In the genomic region with DNA sequence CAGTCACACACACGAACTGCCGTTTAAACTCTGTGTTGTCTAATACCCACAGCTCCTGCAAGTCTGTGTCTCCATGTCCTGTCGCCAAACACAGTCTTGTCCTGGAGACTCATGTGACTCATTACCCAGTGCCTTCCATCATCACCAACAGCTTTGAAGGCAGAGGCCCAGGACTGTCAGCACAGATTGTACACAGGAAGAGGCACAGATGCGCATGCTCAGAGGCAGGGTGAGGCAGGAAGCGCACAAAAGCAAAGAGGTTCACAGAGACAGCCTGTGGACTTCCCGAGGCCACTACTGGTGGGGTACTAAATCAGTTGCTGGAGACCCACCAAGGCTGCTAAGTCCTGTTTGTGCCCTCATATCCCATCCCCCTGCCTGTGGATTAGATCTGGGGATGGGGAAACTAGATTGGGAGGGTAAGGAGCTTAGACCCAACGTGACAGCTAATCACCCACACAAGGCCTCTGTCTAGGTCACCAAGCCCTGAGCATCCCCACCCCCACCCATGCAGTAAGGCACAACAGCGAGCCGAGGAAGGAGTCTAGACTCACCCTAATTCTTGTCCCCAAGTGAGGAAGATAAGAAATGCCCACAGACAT, we compare ENCODE assay signal across 14 mouse cellular contexts. TPM values are rescaled to one million over a fixed set of nuclear protein-coding genes. Genes with fewer than 3 reads are reported as not detected.
DNase-seq lines count a peak whose midpoint lies in the region; ATAC-seq and TF ChIP-seq lines count a peak whose summit lies in the region.
"Had no signal": no experiment of that assay in that cellular context is flagged by ENCODE, and none has a peak within 500 bp of the region (broad histone marks: within the 10 kb centered on the region; RNA-seq: fewer than 3 reads in every experiment).

No protein-coding gene starts in this region.

- WGBS in stomach, embryonic 16.5 days = 51% methylated on average over 9 of the region's 9 CpGs
- 46% methylated on average over 9 of the region's 9 CpGs for WGBS in liver, postnatal 0 days (ENCODE audit: insufficient replicate concordance)

- H3K9me3 ChIP-seq in stomach, embryonic 16.5 days (replicated peaks; ENCODE audit: control insufficient read depth, low read length) = 0 out of 2 replicates have a peak, but pooled peaks cover 2% of the 10 kb centered on the region
- H3K9me3 ChIP-seq in liver, postnatal 0 days (ENCODE audit: low read length) = no peaks in the 10 kb centered on the region
- H3K9me3 ChIP-seq: liver, embryonic 13.5 days had no signal

- intact Hi-C loops in heart, postnatal 25 days (cut with DNase I) = loop anchor here (5.0 kb wide), 1 partner anchor 54 kb away; no protein-coding TSS in a partner anchor

- no peak for TF ChIP-seq CTCF in liver, postnatal 0 days (IDR thresholded peaks at IDR 0.05; ENCODE audit: low read depth)

- no peak overlapping the region for H3K4me2 ChIP-seq in stomach, embryonic 16.5 days (ENCODE audit: low read depth, low read length)
- H3K4me2 ChIP-seq in liver, postnatal 0 days (ENCODE audit: low read depth, low read length) = no peak overlapping the region
- H3K4me2 ChIP-seq: liver, embryonic 13.5 days had no signal

- H3K4me3 ChIP-seq in stomach, embryonic 16.5 days (replicated peaks; ENCODE audit: low read length) = no peak overlapping the region
- H3K4me3 ChIP-seq in liver, postnatal 0 days (ENCODE audit: low read depth, low read length) = no peak overlapping the region
- H3K4me3 ChIP-seq: forebrain, embryonic 10.5 days; liver, embryonic 13.5 days had no signal

- no peaks in the 10 kb centered on the region for H3K27me3 ChIP-seq in stomach, embryonic 16.5 days (ENCODE audit: control insufficient read depth, insufficient read depth, low read length)
- H3K27me3 ChIP-seq in liver, postnatal 0 days (ENCODE audit: insufficient read depth, low read length) = no peaks in the 10 kb centered on the region

- no peak overlapping the region for H3K27ac ChIP-seq in stomach, embryonic 16.5 days (ENCODE audit: low read length)
- no peak overlapping the region for H3K27ac ChIP-seq in liver, postnatal 0 days (ENCODE audit: low read depth)
- H3K27ac ChIP-seq: forebrain, embryonic 10.5 days; liver, embryonic 13.5 days had no signal

- H3K9ac ChIP-seq in stomach, embryonic 16.5 days (ENCODE audit: low read length) = no peak overlapping the region
- no peak overlapping the region for H3K9ac ChIP-seq in liver, postnatal 0 days (replicated peaks)
- H3K9ac ChIP-seq: liver, embryonic 13.5 days had no signal

- 0 out of 2 replicates have a peak, but pooled peaks have one; percentile 17 for ATAC-seq in stomach, embryonic 16.5 days (ENCODE audit: insufficient read depth, low FRiP score)
- no peak for ATAC-seq in liver, postnatal 0 days

- H3K4me1 ChIP-seq in stomach, embryonic 16.5 days (ENCODE audit: control insufficient read depth, insufficient read depth, low read length) = no peaks in the 10 kb centered on the region
- H3K4me1 ChIP-seq in liver, postnatal 0 days (ENCODE audit: insufficient read depth) = no peaks in the 10 kb centered on the region

- no peak for TF ChIP-seq EP300 in liver, postnatal 0 days (IDR thresholded peaks at IDR 0.05; ENCODE audit: low read depth)

- H3K36me3 ChIP-seq in stomach, embryonic 16.5 days (ENCODE audit: control insufficient read depth, insufficient read depth, low read length) = no peaks in the 10 kb centered on the region
- H3K36me3 ChIP-seq in liver, postnatal 0 days (replicated peaks; ENCODE audit: insufficient read depth, low read length) = no peaks in the 10 kb centered on the region
- H3K36me3 ChIP-seq: forebrain, embryonic 10.5 days; liver, embryonic 13.5 days had no signal

- DNase-seq in heart, adult 11 months = peak; percentile 95
- no peak for DNase-seq in heart, postnatal 25 days (ENCODE audit: low spot score)
- DNase-seq in ES-CJ7 (ENCODE audit: low read depth, low spot score) = peak; percentile 30
- DNase-seq in lung, adult 18-20 months = peak; percentile 32 to 65
- no peak for DNase-seq in spleen, postnatal 14 days (ENCODE audit: low spot score in 2 of 2)
- no peak for DNase-seq in gastrocnemius, postnatal 10 days
- no peak for DNase-seq in liver, postnatal 0 days
- DNase-seq: kidney, adult 11 months; liver, embryonic 13.5 days; right cerebral cortex, adult 18-20 months had no signal

RNA-seq across cellular contexts. Expression of gene Slc6a9, which starts 20.6 kb away (rescaled TPM):
- total RNA-seq in heart, postnatal 25 days (2021) = 1 to 10 TPM; 2.6 to 2.7 TPM
- 15.4 and 16.9 TPM in 2 replicates for polyA plus RNA-seq in stomach, embryonic 16.5 days (2015; fragmentation: Nextera tagmentation; extraction: Ambion mirVana)
- 1 to 10 TPM; 5.6 to 6.7 TPM for total RNA-seq in gastrocnemius, postnatal 10 days (2021)
- polyA plus RNA-seq in liver, postnatal 0 days (2015; fragmentation: Nextera tagmentation; extraction: Ambion mirVana) = 16.0 and 19.5 TPM in 2 replicates
- total RNA-seq: granulocyte monocyte progenitor cell, adult 5-6 weeks had no signal

RNA-seq across cellular contexts. Expression of gene Klf17, which starts 48.2 kb away (rescaled TPM):
- total RNA-seq in heart, postnatal 25 days (2021) = not detected
- 0.08 TPM in 1 of 2 replicates, not detected in the other for polyA plus RNA-seq in stomach, embryonic 16.5 days (2015; fragmentation: Nextera tagmentation; extraction: Ambion mirVana)
- not detected for total RNA-seq in gastrocnemius, postnatal 10 days (2021)
- polyA plus RNA-seq in liver, postnatal 0 days (2015; fragmentation: Nextera tagmentation; extraction: Ambion mirVana) = not detected in 2 replicates
- total RNA-seq: granulocyte monocyte progenitor cell, adult 5-6 weeks; layer of hippocampus, postnatal 25 days had no signal
- polyA plus RNA-seq: forebrain, embryonic 10.5 days; liver, embryonic 13.5 days had no signal

RNA-seq across cellular contexts. Expression of gene Ccdc24, which starts 58.7 kb away (rescaled TPM):
- total RNA-seq in heart, postnatal 25 days (2021) = under 1 TPM; 0.13 to 0.39 TPM
- 0.62 and 1.6 TPM in 2 replicates for polyA plus RNA-seq in stomach, embryonic 16.5 days (2015; fragmentation: Nextera tagmentation; extraction: Ambion mirVana)
- under 1 TPM; 0.70 to 0.81 TPM for total RNA-seq in gastrocnemius, postnatal 10 days (2021)
- 0.15 and 0.34 TPM in 2 replicates for polyA plus RNA-seq in liver, postnatal 0 days (2015; fragmentation: Nextera tagmentation; extraction: Ambion mirVana)
- total RNA-seq: granulocyte monocyte progenitor cell, adult 5-6 weeks had no signal

Comparison
In these comparisons a context has a peak if more than half of its experiments do, and no peak if none do; other contexts are left out.
1. DNase-seq: peak in heart, adult 11 months (single experiment), ES-CJ7 (single experiment) and lung, adult 18-20 months (2 of 2); none in heart, postnatal 25 days (single experiment), spleen, postnatal 14 days (0 of 2), gastrocnemius, postnatal 10 days (single experiment) and liver, postnatal 0 days (single experiment).